Mouse (Mus musculus) forebrain, postnatal 0 days (tissue): ENCODE results near the gene Ube2f. TPM values are rescaled to one million over a fixed set of nuclear protein-coding genes. Genes with fewer than 3 reads are reported as not detected.

ENCODE experiments used
- ATAC-seq: fragments of 200-750 bp; cut with Nextera tagmentation; 2 replicates; pipeline ENCODE4 v1.8.0; 2017; ENCODE audit warnings: mild to moderate bottlenecking, moderate library complexity
- DNase-seq: peaks from one replicate; pipeline ENCODE4 v3.0.0-alpha.2; 2015
- H3K27ac ChIP-seq: fragments of 300-500 bp; sonication (generic); 2 replicates; pipeline ENCODE4 v1.5.1; 2014; ENCODE audit warnings: low read depth, mild to moderate bottlenecking, antibody characterized with exemption, low read length, moderate library complexity, mixed read lengths
- H3K27me3 ChIP-seq: fragments of 300-500 bp; sonication (generic); 2 replicates; pipeline ENCODE4 v1.6.1; 2014; ENCODE audit warnings: mild to moderate bottlenecking, low read length, mixed read lengths; ENCODE audit not compliant: insufficient read depth
- H3K36me3 ChIP-seq: fragments of 300-500 bp; sonication (generic); 2 replicates; pipeline ENCODE4 v1.6.1; 2014; ENCODE audit warnings: mild to moderate bottlenecking, moderate library complexity; ENCODE audit not compliant: insufficient read depth
- H3K4me1 ChIP-seq: fragments of 300-500 bp; sonication (generic); 2 replicates; pipeline ENCODE4 v1.6.1; 2014; ENCODE audit warnings: antibody characterized with exemption; ENCODE audit not compliant: insufficient read depth
- H3K4me2 ChIP-seq: fragments of 300-500 bp; sonication (generic); 2 replicates; pipeline ENCODE4 v1.6.1; 2014; ENCODE audit warnings: low read depth, mild to moderate bottlenecking, moderate library complexity
- H3K4me3 ChIP-seq: fragments of 300-500 bp; sonication (generic); 2 replicates; pipeline ENCODE4 v1.5.1; 2014; ENCODE audit warnings: low read depth, low read length, mixed read lengths
- H3K9ac ChIP-seq: fragments of 300-500 bp; sonication (generic); 2 replicates; pipeline ENCODE4 v1.6.1; 2014; ENCODE audit warnings: mild to moderate bottlenecking
- H3K9me3 ChIP-seq: fragments of 300-500 bp; sonication (generic); 2 replicates; pipeline ENCODE4 v1.6.1; 2016; ENCODE audit warnings: low read length
- CTCF ChIP-seq: sonication (generic); IDR thresholded peaks from 2 replicates; pipeline ENCODE4 v1.5.1; 2016; ENCODE audit warnings: antibody characterized with exemption, control low read depth, low read depth
- WGBS: fragments of 180-500 bp; shearing (Covaris S2); extraction: QIAGEN DNeasy Blood & Tissue Kit; methylation state at CpG from one replicate; pipeline ENCODE4 v1.1.7; 2014; 5-methylcytosine and 5-hydroxymethylcytosine counted together
- polyA plus RNA-seq: library from polyadenylated mRNA; unstranded; fragments of >200 nt; fragmentation: Nextera tagmentation; extraction: Ambion mirVana; gene quantifications from 2 replicates; pipeline ENCODE4 v1.2.1, GENCODE M21; 2015
- total RNA-seq: library from RNA; depleted of rRNA; stranded (reverse); fragments of >200 nt; gene quantifications from 2 replicates; pipeline ENCODE4 v1.2.3, GENCODE M21; 2014

Gene Ube2f
- total and polyA plus RNA-seq, 2 experiments from 2014 or later: 38.7 to 45.3 TPM

DNA sequence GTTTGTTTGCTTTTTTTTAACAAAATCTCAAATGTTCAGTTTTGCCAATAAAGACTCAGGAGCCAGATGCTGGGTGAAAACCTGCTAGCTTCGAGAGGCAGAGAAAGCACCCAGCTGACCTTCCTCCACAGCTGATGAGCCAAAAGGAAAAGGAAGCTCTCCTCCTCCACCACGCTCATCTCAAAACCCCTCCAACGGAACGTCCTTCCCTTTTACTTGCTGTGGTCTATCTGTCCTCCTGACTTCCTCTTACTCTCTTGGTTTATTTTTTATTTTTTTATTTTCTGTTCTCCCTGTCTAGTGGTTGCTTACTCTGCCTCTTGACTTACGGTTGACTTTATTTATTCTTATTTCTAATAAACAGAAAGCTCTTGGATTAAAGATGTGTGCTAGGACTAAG is 14.7 kb upstream of the Ube2f start:
- TF ChIP-seq CTCF: no peak
- DNase-seq (no peak), ATAC-seq (no peak)
- H3K36me3 ChIP-seq: no peaks in the 10 kb centered on the region
- no peak overlapping the region for H3K4me3 ChIP-seq
- H3K4me2 ChIP-seq: no peak overlapping the region
- no peak overlapping the region for H3K9ac ChIP-seq
- 80% methylated on average over 5 of the region's 5 CpGs for WGBS
- no peaks in the 10 kb centered on the region for H3K4me1 ChIP-seq
- no peaks in the 10 kb centered on the region for H3K9me3 ChIP-seq
- H3K27ac ChIP-seq: no peak overlapping the region
- H3K27me3 ChIP-seq: no peaks in the 10 kb centered on the region

DNA sequence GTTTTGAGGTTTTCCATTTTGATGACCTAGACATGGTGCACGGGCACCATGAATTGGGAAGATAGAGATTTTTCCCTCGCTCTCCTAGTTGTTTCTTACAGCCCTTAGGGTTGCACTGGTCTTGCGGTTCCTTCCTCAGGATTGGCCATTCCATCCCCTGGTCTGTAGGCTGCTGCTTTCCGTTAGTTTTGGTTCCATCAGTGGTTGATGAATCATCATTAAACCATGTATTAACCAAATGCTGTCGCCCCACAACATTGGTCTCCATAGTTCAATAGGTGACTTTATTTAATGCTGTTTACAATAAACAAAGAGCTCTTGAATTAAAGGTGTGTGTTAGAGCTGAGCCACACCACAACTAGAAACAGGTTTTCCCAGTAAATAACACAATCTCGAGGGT is 12.4 kb upstream of the Ube2f start:
- no peak overlapping the region for H3K27ac ChIP-seq
- TF ChIP-seq CTCF: no peak
- H3K9ac ChIP-seq: no peak overlapping the region
- no peaks in the 10 kb centered on the region for H3K9me3 ChIP-seq
- H3K4me1 ChIP-seq: no peaks in the 10 kb centered on the region
- H3K36me3 ChIP-seq: no peaks in the 10 kb centered on the region
- H3K4me3 ChIP-seq: no peak overlapping the region
- WGBS: 80% methylated on average over 6 of the region's 6 CpGs
- H3K4me2 ChIP-seq: no peak overlapping the region
- no peaks in the 10 kb centered on the region for H3K27me3 ChIP-seq
- ATAC-seq (no peak), DNase-seq (no peak)

DNA sequence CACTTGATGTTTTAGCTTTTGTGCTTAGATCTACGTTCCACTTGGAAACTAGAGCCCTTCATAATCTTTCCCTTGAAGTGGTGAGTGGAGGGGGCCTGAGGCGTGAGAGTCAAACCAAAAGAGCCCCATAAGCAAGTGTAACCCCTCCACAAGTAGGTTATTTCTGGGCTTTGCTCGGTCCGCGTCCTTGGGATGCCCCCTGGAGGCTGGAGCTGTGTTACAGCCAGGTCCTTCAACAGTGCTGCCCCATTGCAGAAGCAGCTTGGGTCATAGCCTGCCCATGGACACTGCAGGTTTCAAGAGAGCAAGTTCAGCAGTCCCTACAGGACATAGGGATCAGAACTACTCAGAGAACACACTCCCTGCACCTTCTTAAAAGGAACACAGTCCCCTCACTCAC is 11.0 kb upstream of the Ube2f start:
- H3K27ac ChIP-seq: no peak overlapping the region
- no peaks in the 10 kb centered on the region for H3K9me3 ChIP-seq
- peak; percentile 26 for DNase-seq
- no peak overlapping the region for H3K4me3 ChIP-seq
- no peaks in the 10 kb centered on the region for H3K4me1 ChIP-seq
- no peaks in the 10 kb centered on the region for H3K27me3 ChIP-seq
- 23% methylated on average over 5 of the region's 5 CpGs for WGBS
- ATAC-seq: no peak
- no peaks in the 10 kb centered on the region for H3K36me3 ChIP-seq
- peak; percentile 67 for TF ChIP-seq CTCF
- H3K4me2 ChIP-seq: no peak overlapping the region
- H3K9ac ChIP-seq: no peak overlapping the region

DNA sequence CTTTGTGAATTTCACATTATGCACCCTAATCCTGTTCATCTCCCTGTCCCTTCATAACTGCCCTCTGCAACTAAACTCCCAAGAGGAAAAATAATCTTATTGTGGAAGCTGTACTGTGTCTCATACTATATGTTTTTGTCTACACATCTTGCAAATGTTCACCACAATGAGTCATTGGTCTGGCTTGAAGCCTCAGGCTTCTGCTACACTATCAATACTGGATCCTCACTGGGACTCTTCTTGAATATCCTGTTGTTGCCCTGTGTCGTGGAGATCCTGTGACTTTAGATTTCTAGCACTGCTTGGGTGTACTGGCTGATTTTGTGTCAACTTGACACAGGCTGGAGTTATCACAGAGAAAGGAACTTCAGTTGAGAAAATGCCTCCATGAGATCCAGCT is 10.3 kb upstream of the Ube2f start:
- no peak for TF ChIP-seq CTCF
- Histone ChIP-seq H3K9ac (no peak overlapping the region), H3K27ac (no peak overlapping the region), H3K9me3 (no peaks in the 10 kb centered on the region), H3K4me2 (no peak overlapping the region), H3K4me1 (no peaks in the 10 kb centered on the region), H3K36me3 (no peaks in the 10 kb centered on the region), H3K4me3 (no peak overlapping the region), H3K27me3 (no peaks in the 10 kb centered on the region)
- ATAC-seq (no peak), DNase-seq (no peak)
- whole genome bisulfite sequencing: 81% methylated on average over 1 of the region's 1 CpGs

DNA sequence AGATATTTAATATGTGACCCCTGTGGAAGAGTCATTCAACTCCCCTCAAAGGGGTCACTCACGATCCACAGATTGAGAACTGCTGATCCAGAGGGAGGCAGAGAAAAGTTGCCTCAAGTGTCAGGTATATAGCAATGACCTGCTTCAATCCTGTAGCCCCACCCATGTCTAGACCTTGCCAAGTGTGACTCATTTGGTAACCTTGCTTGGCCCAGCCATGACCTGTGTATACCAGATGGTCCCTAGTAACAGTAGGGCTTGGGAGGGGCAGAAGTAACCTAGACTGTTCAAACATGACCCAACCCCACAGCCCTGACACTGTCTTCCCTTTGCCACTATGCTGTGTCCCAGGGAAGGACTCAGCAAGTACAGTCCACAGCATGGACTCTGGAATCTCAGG is 9.4 kb upstream of the Ube2f start:
- TF ChIP-seq CTCF: no peak
- Histone ChIP-seq H3K27ac (no peak overlapping the region), H3K9me3 (no peaks in the 10 kb centered on the region), H3K36me3 (no peaks in the 10 kb centered on the region), H3K4me1 (no peaks in the 10 kb centered on the region), H3K9ac (no peak overlapping the region), H3K4me2 (no peak overlapping the region), H3K27me3 (no peaks in the 10 kb centered on the region), H3K4me3 (no peak overlapping the region)
- ATAC-seq (no peak), DNase-seq (no peak)
- 76% methylated on average over 1 of the region's 1 CpGs for WGBS

DNA sequence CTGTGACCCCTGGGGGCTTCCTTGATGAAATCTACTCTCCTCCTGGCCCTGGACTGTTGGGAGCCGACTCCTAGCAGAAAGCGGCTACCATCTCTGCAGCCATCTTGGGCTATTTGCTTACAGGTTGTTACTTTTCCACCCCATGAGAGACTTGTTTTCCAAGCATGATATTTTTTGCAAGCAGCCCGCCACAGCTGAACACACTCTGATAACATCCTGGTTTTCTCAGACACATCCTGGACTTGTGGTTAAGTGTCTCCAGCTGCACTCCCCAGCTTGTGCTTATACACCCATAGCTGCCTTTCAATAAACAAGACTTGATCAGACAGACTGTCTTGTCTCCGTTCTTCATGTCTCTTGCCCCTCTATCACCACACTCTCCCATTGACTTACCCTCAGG is 8.9 kb upstream of the Ube2f start:
- Histone ChIP-seq H3K27ac (no peak overlapping the region), H3K4me3 (no peak overlapping the region), H3K4me1 (no peaks in the 10 kb centered on the region), H3K4me2 (no peak overlapping the region), H3K36me3 (no peaks in the 10 kb centered on the region), H3K9me3 (no peaks in the 10 kb centered on the region), H3K27me3 (no peaks in the 10 kb centered on the region), H3K9ac (no peak overlapping the region)
- no peak for ATAC-seq
- no peak for DNase-seq
- no peak for TF ChIP-seq CTCF
- WGBS: 84% methylated on average over 4 of the region's 4 CpGs

DNA sequence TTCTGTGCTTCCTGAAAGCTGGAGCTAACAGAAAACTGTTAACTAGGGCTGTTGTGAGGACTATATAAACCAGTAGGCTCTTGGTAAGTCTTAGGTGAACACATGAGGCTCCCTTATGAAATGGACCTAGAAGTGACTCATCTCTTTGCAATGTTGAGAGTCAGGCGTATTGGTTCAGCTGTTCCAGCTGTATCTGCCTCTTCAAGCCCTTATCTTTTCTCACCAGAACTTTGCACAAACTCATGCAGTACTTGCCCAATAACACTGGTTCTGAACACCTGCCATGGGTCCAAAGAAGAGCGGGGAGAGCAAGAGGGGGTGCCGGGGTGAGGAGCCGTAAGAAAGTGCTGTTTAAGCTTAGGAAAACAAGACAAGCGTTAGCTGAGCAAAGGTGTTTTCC is 1.9 kb upstream of the Ube2f start:
- no peaks in the 10 kb centered on the region for H3K9me3 ChIP-seq
- no peak for ATAC-seq
- H3K4me3 ChIP-seq: no peak overlapping the region
- no peaks in the 10 kb centered on the region for H3K27me3 ChIP-seq
- TF ChIP-seq CTCF: no peak
- H3K27ac ChIP-seq: no peak overlapping the region
- WGBS: 96% methylated on average over 5 of the region's 5 CpGs
- no peak for DNase-seq
- no peak overlapping the region for H3K4me2 ChIP-seq
- no peak overlapping the region for H3K9ac ChIP-seq
- H3K4me1 ChIP-seq: peaks cover 12% of the 10 kb centered on the region; the same call in 1 of the 2 replicates
- H3K36me3 ChIP-seq: no peaks in the 10 kb centered on the region

DNA sequence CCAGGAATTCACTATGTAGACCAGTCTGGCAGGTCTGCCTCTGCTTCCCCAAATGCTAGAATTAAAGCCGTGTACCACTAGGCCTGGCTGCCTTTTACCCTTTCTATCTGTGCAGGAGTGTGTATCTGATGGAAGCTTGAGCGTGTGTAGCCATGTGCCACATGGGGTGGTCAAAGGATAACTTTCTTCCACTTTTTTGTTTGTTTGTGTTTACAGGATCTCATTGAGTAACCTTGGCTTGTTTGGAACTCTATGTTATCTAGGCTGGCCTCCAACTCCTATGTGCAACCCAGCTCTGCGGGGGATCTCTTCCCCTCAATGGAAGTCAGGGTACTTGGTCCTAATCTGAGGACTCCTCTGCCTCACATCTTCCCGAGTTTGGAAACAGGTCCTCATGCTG is 1.1 kb upstream of the Ube2f start:
- Histone ChIP-seq H3K27me3 (no peaks in the 10 kb centered on the region), H3K4me3 (no peak overlapping the region), H3K9me3 (no peaks in the 10 kb centered on the region), H3K36me3 (no peaks in the 10 kb centered on the region), H3K9ac (no peak overlapping the region), H3K27ac (no peak overlapping the region), H3K4me2 (no peak overlapping the region), H3K4me1 (peaks cover 12% of the 10 kb centered on the region; the same call in 1 of the 2 replicates)
- 53% methylated on average over 4 of the region's 4 CpGs for WGBS
- DNase-seq (no peak), ATAC-seq (no peak)
- TF ChIP-seq CTCF: no peak
